Mouse (Mus musculus) hindbrain, postnatal 0 days (tissue): Measurements from ENCODE around the gene Ube2j2. TPM values are rescaled to one million over a fixed set of nuclear protein-coding genes. Genes with fewer than 3 reads are reported as not detected.

Experiments used
- ATAC-seq: fragments of 200-750 bp; cut with Nextera tagmentation; 2 replicates; pipeline ENCODE4 v1.8.0; 2017; ENCODE audit warnings: mild to moderate bottlenecking, moderate TSS enrichment, moderate library complexity
- DNase-seq: peaks from one replicate; pipeline ENCODE4 v3.0.0-alpha.2; 2015; ENCODE audit warnings: low spot score
- H3K27ac ChIP-seq: fragments of 300-500 bp; sonication (generic); 2 replicates; pipeline ENCODE4 v1.5.1; 2014; ENCODE audit warnings: mild to moderate bottlenecking
- H3K27me3 ChIP-seq: fragments of 300-500 bp; sonication (generic); 2 replicates; pipeline ENCODE4 v1.6.1; 2014; ENCODE audit warnings: low read length, mixed read lengths; ENCODE audit not compliant: insufficient read depth
- H3K36me3 ChIP-seq: fragments of 300-500 bp; sonication (generic); 2 replicates; pipeline ENCODE4 v1.6.1; 2014; ENCODE audit warnings: low read length, mixed read lengths; ENCODE audit not compliant: insufficient read depth
- H3K4me1 ChIP-seq: fragments of 300-500 bp; sonication (generic); 2 replicates; pipeline ENCODE4 v1.6.1; 2014; ENCODE audit warnings: antibody characterized with exemption, low read length, mixed read lengths; ENCODE audit not compliant: insufficient read depth
- H3K4me2 ChIP-seq: fragments of 300-500 bp; sonication (generic); 2 replicates; pipeline ENCODE4 v1.6.1; 2014; ENCODE audit warnings: low read depth, mild to moderate bottlenecking, low read length, moderate library complexity, mixed read lengths
- H3K4me3 ChIP-seq: fragments of 300-500 bp; sonication (generic); 2 replicates; pipeline ENCODE4 v1.5.1; 2014; ENCODE audit warnings: low read length
- H3K9ac ChIP-seq: fragments of 300-500 bp; sonication (generic); replicated peaks from 2 replicates; pipeline ENCODE4 v1.6.1; 2014; ENCODE audit warnings: mild to moderate bottlenecking, low read length, moderate library complexity, mixed read lengths
- H3K9me3 ChIP-seq: fragments of 300-500 bp; sonication (generic); 2 replicates; pipeline ENCODE4 v1.6.1; 2016; ENCODE audit warnings: low read length, mixed read lengths
- CTCF ChIP-seq: IDR thresholded peaks from 2 replicates; pipeline ENCODE4 v1.5.1; 2016; ENCODE audit warnings: antibody characterized with exemption, control low read depth, low read depth
- WGBS: fragments of 180-500 bp; shearing (Covaris S2); extraction: QIAGEN DNeasy Blood & Tissue Kit; methylation state at CpG from one replicate; pipeline ENCODE4 v1.1.7; 2014; 5-methylcytosine and 5-hydroxymethylcytosine counted together
- polyA plus RNA-seq: library from polyadenylated mRNA; unstranded; fragments of >200 nt; fragmentation: Nextera tagmentation; extraction: Ambion mirVana; gene quantifications from 2 replicates; pipeline ENCODE4 v1.2.1, GENCODE M21; 2015
- total RNA-seq: library from RNA; depleted of rRNA; stranded (reverse); fragments of >200 nt; gene quantifications from 2 replicates; pipeline ENCODE4 v1.2.3, GENCODE M21; 2014

Ube2j2 gene
- total and polyA plus RNA-seq, 2 experiments from 2014 or later, result 47.5 to 126 TPM

DNA sequence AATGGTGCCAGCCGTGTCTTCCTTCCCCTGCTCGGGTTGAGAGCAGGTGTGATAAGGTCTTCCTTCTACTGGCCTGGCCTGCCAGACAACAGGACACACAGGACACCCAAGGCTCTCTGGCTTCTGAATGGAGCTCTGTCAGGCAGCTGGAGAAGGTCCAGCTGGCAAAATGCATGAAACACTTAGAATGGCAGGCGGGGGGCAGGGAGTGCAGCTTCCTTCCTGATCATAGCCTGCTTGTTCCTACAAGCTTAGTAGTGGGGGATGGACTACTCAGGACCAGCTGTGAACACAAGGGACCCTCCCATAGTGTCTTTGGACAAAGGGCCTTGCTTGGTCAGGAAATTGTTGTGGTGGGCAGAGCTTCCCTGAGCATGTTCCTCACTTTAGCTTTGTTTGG, 42.4 kb upstream of the Ube2j2 start:
- peak overlapping the region; percentile 29; the same call in 1 of the 2 replicates for H3K27ac ChIP-seq
- WGBS, result 47% methylated on average over 3 of the region's 3 CpGs
- no peak overlapping the region for H3K4me3 ChIP-seq
- ATAC-seq (peak; percentile 62), DNase-seq (peak; percentile 68)
- no peak overlapping the region for H3K9ac ChIP-seq
- H3K4me2 ChIP-seq, result no peak overlapping the region
- TF ChIP-seq CTCF, result no peak
- H3K27me3 ChIP-seq, result no peaks in the 10 kb centered on the region
- H3K4me1 ChIP-seq, result no peaks in the 10 kb centered on the region
- H3K9me3 ChIP-seq, result no peaks in the 10 kb centered on the region
- H3K36me3 ChIP-seq, result peaks cover 85% of the 10 kb centered on the region

DNA sequence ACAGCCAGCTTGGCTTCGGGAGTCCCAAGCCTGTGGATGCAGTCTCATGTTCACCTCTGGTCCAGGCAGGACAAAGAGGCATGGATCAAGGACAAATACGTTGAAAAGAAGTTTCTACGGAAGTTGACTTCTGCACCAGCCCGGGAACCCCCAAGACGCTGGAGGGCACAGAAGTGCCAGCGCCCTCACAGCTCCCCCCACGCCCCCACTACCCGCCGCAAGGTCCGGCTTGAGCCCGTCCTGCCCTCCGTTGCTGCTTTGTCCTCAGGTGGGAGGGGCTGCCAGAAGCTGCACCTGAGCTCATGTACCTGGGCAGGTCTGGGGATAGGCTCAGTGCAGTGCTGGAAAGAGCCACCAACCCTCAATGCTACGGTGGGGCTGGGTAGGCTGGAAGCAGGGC, 40.4 kb upstream of the Ube2j2 start:
- H3K4me2 ChIP-seq, result no peak overlapping the region
- DNase-seq, result no peak
- H3K27ac ChIP-seq, result no peak overlapping the region
- 94% methylated on average over 13 of the region's 13 CpGs for WGBS
- H3K27me3 ChIP-seq, result no peaks in the 10 kb centered on the region
- no peaks in the 10 kb centered on the region for H3K4me1 ChIP-seq
- H3K9ac ChIP-seq, result no peak overlapping the region
- ATAC-seq, result no peak
- TF ChIP-seq CTCF, result no peak
- peaks cover 84% of the 10 kb centered on the region for H3K36me3 ChIP-seq
- H3K4me3 ChIP-seq, result no peak overlapping the region
- no peaks in the 10 kb centered on the region for H3K9me3 ChIP-seq

DNA sequence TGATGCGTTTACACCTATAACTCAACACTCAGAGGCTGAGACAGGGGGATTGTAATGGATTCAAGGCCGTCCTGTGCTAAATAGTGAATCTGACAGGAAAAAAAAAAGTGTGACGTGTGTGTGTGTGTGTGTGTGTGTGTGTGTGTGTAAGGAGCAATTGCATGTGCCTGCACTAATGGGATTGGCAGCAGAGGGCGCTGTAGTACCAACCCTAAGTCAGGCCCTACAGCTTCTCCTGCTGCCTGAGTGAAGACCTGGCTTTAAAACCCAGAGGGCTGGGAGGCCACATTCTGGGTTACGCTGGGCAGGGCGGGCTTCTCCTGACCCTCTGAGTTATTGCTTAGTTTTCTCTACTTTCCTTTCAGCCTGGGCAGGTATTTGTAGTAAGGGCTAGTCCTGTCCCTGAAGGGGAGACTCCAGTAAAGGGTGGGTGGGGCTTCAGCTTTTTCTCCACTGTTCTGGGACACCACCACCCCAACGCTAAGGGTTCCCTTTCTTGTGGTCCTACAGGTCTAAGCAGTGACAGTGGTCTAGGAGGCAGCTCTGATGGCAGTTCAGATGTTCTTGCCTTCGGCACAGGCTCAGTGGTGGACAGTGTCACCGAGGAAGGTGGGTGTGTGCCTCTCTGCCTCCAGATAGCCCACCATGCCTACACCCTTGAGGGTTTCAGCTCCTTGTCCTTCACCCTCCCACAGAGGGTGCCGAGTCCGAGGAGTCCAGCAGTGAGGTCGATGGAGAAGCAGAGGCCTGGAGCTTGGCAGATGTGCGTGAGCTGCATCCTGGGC, 39.1 kb upstream of the Ube2j2 start:
- Histone ChIP-seq H3K4me2 (no peak overlapping the region), H3K4me3 (no peak overlapping the region), H3K9me3 (no peaks in the 10 kb centered on the region), H3K27ac (no peak overlapping the region), H3K36me3 (peaks cover 71% of the 10 kb centered on the region), H3K27me3 (no peaks in the 10 kb centered on the region), H3K9ac (no peak overlapping the region), H3K4me1 (no peaks in the 10 kb centered on the region)
- DNase-seq (peak; percentile 63), ATAC-seq (no peak)
- TF ChIP-seq CTCF, result peak; percentile 62
- WGBS, result 93% methylated on average over 13 of the region's 13 CpGs

DNA sequence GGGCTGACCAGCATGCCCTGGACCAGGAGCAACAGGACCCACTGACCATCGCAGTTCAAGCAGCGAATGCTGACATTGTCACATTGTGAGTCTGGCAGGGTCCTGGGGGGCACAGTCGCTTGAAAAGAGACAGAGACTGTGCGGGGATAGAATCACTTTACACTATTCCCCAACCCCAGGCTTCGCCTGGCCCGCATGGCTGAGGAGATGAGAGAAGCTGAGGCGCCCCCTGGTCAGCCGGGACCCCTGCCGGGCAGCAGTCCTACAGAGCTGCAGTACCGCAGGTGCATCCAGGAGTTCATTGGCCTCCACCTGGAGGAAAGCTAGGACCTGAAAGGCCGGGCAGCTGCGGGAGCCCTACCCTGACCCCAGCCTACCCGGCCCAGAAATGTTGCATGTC, 38.0 kb upstream of the Ube2j2 start:
- Histone ChIP-seq H3K4me2 (no peak overlapping the region), H3K27me3 (no peaks in the 10 kb centered on the region), H3K4me1 (no peaks in the 10 kb centered on the region), H3K9me3 (no peaks in the 10 kb centered on the region), H3K27ac (no peak overlapping the region), H3K9ac (no peak overlapping the region), H3K36me3 (peaks cover 62% of the 10 kb centered on the region), H3K4me3 (no peak overlapping the region)
- DNase-seq (no peak), ATAC-seq (no peak)
- 87% methylated on average over 13 of the region's 13 CpGs for WGBS
- no peak for TF ChIP-seq CTCF

DNA sequence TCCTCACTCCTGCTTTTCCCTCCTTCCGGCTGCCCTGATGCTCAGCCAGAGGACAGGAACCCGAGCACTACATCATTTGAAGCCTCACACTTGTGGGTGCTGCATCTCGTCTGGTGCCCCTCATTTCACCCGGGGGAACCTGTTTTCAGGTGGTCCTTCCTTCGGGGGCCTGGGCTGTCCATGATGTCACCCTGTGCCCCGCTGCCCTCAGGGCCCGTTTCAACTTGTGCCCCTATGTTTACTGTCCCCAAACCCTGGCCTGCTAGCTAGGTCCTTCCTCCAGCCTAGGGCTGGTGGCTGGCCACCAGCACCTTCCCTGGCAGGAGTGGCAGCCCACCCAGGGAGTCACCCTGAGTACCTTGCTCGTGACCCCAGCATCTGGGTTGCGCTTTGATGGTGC, 37.5 kb upstream of the Ube2j2 start:
- Histone ChIP-seq H3K9ac (no peak overlapping the region), H3K4me1 (no peaks in the 10 kb centered on the region), H3K36me3 (peaks cover 57% of the 10 kb centered on the region), H3K4me3 (no peak overlapping the region), H3K4me2 (no peak overlapping the region), H3K27ac (no peak overlapping the region), H3K9me3 (no peaks in the 10 kb centered on the region), H3K27me3 (no peaks in the 10 kb centered on the region)
- TF ChIP-seq CTCF, result no peak
- ATAC-seq, result no peak
- no peak for DNase-seq
- WGBS, result 86% methylated on average over 9 of the region's 9 CpGs

DNA sequence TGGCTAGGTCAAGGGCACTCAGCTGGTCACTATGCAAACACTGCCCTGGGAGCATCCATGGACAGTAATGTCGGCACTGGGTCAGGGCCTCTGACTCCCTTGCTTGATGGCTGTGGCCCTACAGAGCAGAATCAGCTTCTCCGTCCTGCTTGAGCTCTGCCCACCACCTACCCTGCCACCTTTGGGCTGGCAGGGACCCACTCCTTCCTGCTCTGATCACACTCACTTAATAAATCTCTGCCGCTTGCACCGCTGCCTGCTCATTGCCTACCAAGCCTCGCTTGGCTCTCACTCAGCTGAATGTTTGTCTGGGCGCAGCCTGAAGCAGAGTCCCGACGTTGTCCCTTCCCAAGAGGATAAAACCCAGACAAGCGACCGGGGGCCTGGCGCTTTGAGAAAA, 36.6 kb upstream of the Ube2j2 start:
- H3K27ac ChIP-seq, result no peak overlapping the region
- no peak overlapping the region for H3K9ac ChIP-seq
- no peaks in the 10 kb centered on the region for H3K9me3 ChIP-seq
- H3K27me3 ChIP-seq, result no peaks in the 10 kb centered on the region
- no peak overlapping the region for H3K4me3 ChIP-seq
- no peak for TF ChIP-seq CTCF
- no peaks in the 10 kb centered on the region for H3K4me1 ChIP-seq
- no peak for DNase-seq
- 84% methylated on average over 11 of the region's 11 CpGs for WGBS
- H3K4me2 ChIP-seq, result no peak overlapping the region
- ATAC-seq, result no peak
- peaks cover 48% of the 10 kb centered on the region for H3K36me3 ChIP-seq

DNA sequence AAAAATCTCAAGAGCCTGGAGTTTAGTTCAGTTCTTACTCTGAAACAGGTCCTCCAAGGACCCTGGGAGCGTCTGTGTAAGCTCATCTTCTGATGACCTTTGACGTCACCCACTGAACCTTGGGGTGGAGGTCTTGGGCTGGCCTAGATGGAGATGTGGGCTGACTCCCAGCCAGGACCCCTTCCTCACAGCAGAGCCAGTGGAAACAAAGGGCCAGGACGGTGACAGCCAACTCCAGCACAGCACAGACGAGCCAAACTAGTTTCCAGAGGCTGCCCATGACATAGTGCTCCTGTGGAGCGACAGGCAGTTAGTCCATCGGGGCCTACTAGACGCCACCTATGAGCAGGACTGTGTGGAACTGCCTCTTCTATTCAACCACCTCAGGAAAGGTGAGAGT, 35.4 kb upstream of the Ube2j2 start:
- Histone ChIP-seq H3K4me1 (no peaks in the 10 kb centered on the region), H3K36me3 (peaks cover 35% of the 10 kb centered on the region), H3K9ac (no peak overlapping the region), H3K4me2 (no peak overlapping the region), H3K9me3 (no peaks in the 10 kb centered on the region), H3K27ac (no peak overlapping the region), H3K27me3 (no peaks in the 10 kb centered on the region), H3K4me3 (no peak overlapping the region)
- 70% methylated on average over 7 of the region's 7 CpGs for WGBS
- TF ChIP-seq CTCF, result no peak
- DNase-seq, result no peak
- ATAC-seq, result no peak
